Mouse (Mus musculus): ENCODE measurements at regions not wholly inside any gene's neighbourhood (a gene's known extent, or its start where the extent isn't known, plus 50 kb on each side); places are given as distances from the start of the nearest gene placed in this dataset.

DNA sequence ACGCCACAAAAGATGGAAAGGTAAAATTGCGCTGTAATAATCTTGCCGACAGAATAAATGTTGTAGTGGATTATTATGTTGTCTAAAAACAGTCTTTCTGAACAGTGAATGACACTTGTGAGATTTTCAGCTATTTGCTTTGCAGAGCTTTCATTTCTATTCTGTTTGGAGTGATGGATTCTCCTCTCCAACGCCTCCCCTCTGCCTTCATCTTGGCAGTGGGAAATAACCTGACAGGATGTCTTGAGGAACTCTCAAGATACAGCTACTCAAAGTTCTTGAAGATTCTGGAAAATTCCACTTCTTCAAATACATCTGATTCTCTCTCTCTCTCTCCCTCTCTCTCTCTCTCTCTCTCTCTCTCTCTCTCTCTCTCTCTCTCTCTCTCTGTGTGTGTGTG, 89.6 kb upstream of the Dlx2 start:
- DNase-seq (ENCODE audit: extremely low spot score in 1 of 2, low spot score in 1 of 2): no peak

DNA sequence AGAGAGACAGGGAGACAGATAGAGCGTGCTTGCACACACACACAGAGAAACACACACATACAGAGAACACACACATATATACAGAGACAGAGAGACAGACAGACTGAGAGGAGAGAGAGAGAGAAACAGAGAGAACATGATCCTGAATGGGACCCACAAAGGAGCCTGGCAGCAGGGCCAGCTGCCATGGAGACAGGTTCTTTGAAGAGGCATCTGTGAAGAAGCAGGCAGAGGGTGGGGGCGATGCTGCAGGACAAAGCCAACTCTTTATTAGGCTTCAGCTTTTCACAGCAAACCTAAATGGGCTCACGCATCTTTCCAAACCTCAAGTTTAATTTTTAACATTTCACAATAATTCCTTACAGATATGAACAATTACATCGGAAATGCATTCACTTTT, 90.0 kb upstream of the Dlx2 start:
- DNase-seq (ENCODE audit: extremely low spot score in 1 of 2, low spot score in 1 of 2): no peak

DNA sequence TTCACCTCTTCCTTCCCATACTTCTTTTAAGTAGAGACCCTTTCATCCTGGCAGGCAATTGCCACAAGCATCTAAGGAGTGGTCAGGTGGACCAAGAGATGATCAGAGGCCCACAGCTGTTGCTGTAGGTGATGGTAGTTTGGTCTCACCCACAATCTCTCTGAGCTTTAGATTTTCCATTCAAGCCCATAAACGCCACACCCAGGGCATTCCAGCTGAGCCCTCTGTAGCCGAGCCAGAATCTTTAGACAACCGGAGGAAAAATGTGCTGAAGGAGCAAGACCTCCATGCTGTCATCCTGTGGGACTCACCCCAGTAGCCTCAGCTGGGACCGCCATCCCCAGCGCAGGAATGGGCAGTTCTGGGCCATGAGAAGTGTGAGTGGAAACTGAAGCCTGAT, 93.7 kb upstream of the Dlx2 start:
- DNase-seq (ENCODE audit: extremely low spot score in 1 of 2, low spot score in 1 of 2): no peak

DNA sequence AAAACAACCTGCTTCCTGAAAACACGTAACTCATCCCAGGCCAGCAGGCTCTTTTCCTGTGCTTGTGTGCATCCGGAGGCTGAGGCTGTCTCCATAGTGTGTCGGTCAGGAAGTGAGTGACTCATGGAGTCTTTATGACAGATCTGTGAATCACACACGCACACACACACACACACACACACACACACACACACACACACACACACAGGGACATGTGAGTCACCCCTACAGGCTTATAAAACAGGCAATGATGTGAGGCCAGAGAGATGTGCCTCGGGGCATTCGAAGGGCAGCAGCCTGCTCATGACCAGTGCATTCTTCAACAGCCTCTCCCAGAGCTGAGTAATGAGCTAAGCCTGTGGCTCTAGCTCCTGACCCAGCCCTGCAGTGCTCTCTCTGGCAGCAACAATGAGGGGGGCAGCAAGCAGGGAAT, 97.5 kb upstream of the Dlx2 start:
- no peak for DNase-seq (ENCODE audit: extremely low spot score in 1 of 2, low spot score in 1 of 2)

DNA sequence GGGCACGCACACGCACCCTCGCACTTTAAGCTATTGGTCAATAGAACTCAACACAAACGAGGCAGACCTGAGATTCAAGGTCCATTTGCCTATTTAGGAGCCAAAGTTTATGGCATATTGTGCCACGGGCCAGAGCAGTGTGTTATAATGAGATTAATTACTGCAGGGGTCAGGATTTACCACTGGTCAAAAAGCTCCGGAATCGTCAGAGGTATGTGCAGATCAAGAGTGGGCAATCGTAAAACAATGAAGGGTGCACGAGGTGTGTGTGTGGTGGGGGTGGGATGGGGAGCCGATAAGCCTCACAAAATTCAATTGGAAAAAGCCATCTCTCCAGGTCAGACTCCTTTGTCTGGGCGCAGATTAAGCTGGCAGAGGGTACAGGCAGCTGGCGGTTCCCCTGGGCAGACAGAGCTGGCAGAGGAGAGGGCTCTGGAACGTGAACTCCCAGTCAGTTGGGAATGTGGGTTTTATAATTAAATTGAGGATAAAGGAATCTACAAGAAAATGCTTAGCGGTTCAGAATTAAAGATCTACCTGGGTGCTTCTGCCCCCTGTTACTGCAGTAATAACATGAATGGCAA, 97.4 kb upstream of the Itga6 start:
- no peak for DNase-seq (ENCODE audit: extremely low spot score in 1 of 2, low spot score in 1 of 2)

DNA sequence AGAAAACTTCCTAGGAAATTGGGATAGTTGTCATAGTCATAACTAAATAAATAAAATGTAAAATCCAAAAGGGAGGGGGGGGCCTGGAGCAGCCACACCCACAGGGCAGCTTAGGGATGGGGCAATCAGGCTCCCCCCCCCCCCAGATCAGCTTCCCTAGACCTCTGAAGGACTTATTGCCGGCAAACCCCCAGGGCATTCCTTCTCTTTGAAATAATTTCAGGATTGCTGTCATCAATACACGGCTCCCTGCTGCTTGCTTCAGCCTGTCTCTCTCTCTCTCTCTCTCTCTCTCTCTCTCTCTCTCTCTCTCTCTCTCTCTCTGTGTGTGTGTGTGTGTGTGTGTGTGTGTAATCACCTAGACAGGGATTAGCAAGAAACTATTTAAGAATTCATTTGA, 93.8 kb upstream of the Itga6 start:
- no peak for DNase-seq (ENCODE audit: extremely low spot score in 1 of 2, low spot score in 1 of 2)

DNA sequence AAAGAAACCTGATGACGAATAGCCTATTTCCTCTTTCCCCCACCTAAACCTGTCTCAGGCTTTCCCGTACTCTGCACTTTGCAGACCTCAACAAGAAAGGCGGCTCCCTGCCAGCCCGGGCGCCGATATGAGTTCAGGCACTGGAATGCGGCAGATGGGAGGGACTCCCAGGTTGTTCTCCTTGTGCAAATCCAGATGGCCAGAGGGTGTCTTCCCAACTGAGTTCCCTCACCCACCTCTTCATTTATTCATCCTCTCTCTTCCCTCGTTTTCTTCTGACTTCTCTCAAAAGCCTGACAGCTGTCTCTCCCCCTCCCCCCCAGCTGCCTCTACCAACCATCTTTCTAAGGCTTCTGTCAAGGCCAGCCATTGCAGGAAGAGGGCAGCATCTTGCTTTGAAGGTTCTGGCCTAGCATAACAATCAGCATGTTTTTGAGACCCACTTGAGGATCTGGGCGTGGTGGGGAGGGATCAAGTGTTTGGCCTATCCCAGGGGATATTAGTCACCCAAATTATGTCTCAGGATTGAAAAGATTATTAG, 93.1 kb upstream of the Itga6 start:
- peak; percentile 32 to 49 for DNase-seq (ENCODE audit: extremely low spot score in 1 of 2, low spot score in 1 of 2)

DNA sequence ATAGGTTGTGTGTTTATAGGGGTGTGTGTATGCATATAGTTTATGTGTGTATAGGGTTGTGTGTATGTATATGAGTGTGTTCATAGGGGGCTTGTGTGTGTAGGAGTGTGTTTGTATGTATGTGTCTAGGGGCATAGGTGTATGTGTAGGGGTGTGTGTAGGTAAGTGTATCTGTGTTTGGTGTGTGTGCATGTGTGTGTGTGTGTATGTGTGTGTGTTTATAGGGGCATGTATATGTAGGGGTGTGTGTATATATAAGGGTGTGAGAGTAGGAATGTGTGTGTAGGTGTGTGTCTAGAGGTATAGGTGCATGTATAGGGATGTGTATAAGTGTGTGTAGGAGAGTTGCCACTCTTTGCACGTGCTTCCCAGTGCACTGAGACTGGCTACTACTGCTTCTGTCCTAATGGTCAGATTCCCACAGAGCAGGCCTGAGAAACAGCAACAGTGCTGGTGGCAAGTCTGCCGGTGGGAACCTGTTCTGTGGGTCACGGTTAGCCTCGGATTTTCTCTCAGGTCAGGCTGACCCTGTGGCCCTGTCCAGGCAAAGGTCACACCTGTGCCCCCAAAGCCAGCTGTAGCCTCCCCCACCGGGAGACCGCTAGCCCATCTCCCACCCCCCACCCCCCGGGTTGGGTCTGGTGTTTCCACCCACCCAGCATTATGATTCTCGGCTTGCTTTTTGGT, 90.5 kb upstream of the Itga6 start:
- DNase-seq (ENCODE audit: extremely low spot score in 1 of 2, low spot score in 1 of 2): no peak

DNA sequence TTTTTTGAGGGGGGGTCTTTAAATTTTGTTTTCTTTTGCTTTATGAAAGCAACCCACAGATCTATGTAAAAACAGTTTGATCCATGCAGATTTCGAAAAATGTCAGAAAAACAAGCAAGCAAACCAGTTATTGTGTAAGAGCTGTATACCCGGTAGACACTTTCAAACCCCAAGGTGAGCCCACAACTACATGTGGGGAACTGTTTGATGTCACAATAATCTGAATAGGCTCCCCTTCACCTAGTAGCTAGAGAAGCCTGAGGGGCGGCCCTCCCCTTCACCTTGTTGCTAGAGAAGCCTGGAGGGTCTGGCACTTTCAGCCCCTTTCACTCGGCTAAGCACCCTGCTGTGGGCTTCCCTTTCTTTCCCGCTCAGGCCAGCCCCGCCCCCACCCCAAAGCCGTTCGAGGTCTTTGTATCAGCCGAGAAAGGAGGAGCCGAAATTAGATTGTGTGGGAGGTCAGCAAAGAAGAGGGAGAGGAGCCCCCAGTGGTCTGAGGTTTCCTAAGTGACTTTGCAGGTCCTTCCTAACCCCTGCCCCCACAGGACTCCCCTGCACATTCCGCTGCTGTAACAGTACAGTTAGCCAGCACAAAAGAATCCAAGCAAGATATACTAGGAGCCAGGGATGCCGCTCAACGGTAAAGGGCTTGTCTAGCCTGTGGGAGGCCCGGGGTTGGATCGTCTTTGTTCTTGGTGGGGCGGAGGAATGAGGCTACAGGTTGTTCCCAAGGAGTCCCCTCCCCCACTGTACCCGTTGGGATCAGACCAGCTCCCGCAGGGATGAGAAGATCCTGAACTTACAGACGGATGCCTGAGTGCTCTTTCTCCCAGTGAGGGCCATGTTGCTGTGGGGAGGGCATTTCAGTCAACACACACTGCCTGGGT, 89.7 kb upstream of the Itga6 start:
- peak in 1 of 2 experiments; percentile 13 for DNase-seq (ENCODE audit: extremely low spot score in 1 of 2, low spot score in 1 of 2)

DNA sequence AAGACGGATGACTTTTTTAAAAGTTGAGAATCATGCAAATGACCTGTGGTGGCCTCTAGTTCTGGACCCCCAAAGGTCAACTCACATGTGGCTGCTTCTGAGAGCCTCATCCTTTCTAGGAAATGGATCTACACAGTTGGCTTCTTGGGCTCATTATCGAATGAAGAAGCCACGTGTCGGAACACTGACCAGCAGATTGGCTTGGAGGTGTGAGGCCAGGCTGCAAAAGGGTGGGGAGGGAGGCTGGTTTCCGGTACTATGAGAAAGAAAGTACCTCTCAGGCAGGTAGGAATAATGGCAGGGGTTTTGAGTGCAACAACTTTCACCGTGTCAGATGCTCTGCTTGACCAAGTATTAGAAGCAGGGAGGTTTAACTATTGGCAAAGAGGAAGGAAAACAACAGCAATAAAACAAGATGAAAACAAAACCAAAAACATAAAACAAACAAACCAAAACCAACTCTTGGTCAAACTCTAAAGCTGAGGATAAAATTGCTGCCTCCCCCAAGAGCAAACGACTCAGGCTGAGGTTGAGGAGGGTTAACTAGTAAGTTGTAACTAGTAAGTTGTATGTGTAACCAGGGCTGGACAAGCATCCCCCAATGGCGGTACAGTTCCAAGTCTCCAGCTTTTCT, 88.7 kb upstream of the Itga6 start:
- DNase-seq (ENCODE audit: extremely low spot score in 1 of 2, low spot score in 1 of 2): no peak

DNA sequence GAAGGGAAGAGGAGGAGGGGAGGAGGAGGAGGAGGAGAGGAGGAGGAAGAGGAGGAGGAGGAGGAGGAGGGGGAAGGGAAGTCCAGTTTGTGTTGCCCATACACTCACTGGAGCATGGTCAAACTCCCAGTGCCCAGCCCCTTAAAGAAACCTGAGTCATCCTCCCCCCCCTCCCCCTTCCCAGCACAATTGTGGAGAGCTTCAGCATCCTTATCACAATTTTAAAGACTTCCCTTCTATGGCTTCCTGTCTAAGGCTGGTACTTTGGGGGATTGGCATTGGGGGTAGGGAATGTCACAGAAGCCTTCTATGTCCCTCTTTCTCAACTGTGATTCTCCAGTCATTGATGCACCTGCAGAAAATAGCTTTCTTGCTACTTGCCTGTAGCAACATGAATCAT, 84.0 kb upstream of the Itga6 start:
- no peak for DNase-seq (ENCODE audit: extremely low spot score in 1 of 2, low spot score in 1 of 2)

DNA sequence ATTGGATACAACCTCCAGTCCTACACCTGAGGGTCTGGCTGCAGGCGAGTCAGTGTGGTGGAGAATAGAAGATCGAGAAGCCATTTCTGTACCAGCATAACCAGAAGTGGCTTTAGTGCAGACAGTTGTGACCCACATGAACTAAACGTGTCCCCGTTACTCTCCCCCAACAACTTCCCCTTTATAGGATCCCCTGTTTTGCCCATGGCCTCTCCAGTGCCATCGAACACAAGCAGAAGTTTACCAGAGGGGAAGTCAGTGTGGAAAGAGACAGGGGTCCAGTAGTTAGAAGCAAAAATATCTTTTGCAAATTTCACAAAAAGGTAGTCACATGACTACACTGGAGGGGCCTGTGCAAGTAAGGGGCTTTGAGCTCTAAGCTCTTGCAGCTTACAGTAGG, 83.4 kb upstream of the Itga6 start:
- DNase-seq (ENCODE audit: extremely low spot score in 1 of 2, low spot score in 1 of 2): no peak

DNA sequence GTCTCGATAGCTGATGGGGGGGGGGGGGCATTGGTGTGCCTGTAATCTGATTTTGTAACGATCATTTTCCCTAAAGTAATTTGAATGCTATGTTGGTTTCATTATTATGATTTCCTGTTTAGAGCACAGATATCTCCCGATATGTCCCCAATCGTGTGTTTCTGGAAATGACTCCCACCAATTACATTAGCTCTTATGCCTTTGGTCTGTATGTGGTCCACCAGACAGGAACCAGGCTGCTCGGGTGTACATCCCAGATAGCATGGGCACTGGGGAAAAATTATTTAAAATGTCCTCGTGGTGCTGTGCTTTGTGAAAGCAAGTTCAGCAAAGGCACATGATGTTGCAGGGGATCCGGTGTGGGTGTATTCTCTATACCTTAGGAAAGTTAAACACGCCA, 82.0 kb upstream of the Itga6 start:
- no peak for DNase-seq (ENCODE audit: extremely low spot score in 1 of 2, low spot score in 1 of 2)

DNA sequence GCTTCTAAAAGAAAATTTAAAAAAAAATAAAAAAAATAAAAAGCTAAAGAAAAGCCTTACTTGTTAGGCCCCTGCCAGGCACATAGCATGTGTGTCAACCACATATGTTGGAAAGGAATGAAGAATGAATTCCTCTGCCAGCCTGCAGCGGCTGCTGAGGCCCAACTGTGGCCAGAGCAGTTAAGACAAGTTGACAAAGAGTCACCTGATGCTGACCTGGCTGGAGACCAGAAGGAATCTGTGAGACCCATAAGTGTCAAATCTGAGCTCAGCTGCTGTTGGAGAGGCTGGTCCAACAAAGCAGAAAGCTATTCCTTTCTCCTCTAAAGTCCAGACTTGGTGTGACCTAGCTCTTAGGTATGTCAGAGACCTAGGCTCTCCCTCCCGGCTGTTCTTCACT, 78.5 kb upstream of the Itga6 start:
- DNase-seq (ENCODE audit: extremely low spot score in 1 of 2, low spot score in 1 of 2): no peak

DNA sequence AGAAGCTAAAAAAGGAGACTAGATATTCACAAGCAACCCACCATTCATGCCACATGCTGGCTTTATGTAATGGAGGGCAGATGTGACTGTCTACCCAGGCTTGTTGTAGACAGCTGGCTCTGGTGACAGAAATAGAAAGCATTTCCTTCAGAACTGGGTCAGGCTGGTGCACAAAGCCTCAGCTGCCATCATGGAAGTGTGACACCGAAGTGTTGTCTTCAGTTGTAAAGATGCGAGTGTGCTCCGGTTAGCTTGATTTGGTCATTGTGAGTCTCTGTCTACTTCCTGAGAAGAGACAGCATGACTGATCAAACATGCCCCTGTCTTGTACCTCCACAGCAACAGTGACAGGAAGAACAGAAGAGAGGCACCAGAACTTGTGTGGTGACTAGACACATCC, 77.7 kb upstream of the Itga6 start:
- DNase-seq (ENCODE audit: extremely low spot score in 1 of 2, low spot score in 1 of 2): no peak

DNA sequence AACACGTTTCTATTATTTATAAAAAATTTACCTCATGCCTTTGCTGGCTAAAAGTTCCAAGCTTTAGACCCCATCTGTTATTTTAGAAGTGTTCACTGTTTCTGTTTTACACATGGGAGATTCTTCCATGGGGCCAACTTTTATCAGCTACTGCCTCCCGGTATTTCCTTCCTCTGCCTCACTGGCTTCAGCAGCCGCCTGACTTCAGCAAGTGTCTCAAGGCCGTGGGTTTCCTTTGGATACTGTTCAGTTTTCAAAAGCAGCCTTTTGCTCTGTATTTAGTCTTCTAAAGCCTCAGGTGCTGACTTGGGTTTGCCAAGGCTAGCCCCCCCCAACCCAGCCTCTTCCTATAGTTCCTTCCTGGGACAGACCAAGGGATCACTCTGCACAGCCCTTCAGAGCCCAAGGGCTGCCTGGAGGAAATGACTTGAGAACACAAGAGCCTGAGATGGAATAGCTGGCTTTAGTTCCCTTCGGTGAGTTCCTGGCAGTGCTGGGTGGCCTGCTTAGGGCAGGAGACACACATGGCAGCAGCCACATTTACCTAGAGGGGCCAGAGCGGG, 75.1 kb upstream of the Itga6 start:
- DNase-seq (ENCODE audit: extremely low spot score in 1 of 2, low spot score in 1 of 2): no peak

DNA sequence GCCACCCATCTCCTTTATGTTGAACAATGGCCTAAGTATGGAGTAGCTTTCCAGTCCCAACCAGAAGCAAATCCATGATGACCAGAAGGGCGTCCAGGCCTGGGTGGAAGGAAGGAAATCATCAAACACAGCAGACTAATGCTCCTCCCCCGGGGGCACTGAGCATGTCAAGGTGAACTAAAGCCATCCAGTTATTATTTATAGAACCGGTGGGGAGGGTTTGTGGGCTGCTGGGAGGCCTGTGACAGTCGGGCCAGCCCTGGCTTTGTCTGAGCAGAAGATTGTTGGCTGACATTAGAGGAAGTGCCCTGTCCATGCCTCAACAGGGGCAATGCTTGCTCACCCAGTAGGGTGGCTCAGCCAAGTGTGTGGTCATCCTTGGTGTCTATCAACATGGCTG, 74.5 kb upstream of the Itga6 start:
- no peak for DNase-seq (ENCODE audit: extremely low spot score in 1 of 2, low spot score in 1 of 2)

DNA sequence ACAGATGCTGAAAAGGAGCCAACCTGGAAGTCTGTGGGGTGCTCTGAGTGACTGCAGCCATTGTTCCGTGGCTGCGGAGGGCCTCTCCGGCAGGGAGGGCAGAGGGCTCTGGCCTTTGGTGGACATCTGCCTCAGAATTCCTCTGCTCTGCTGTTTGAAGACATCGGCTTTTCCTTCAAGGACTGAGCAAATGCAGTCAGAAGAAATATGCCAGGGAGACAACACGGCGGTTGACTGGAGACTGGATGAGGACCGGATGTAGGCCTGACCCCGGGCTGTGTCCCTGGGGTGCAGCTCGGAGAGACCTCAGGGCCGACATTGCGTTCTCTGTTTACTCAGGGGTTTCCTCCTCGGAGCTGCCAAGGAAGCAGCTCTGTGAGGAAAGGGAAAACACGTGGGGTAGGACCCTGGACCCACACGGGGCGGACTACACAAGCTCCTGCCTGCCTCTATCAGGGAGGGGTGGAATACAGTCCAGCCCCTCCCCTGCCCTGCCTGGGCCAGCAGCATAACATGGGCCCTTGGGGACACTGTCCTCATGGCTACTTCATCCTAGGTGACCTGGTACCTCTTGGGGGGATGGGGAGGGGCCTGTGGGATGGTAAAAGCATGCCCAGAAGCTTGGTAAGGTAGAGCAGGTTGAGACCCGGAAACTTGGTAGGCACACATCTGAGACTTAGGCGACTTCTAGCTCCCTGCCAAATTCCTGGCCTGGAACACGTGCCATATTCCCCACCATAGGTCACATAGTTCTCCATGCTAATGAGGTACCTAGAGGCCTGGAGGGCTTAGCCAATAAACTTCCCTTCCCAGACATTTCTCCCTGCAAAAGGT, 72.1 kb upstream of the Itga6 start:
- DNase-seq (ENCODE audit: extremely low spot score in 1 of 2, low spot score in 1 of 2): no peak

DNA sequence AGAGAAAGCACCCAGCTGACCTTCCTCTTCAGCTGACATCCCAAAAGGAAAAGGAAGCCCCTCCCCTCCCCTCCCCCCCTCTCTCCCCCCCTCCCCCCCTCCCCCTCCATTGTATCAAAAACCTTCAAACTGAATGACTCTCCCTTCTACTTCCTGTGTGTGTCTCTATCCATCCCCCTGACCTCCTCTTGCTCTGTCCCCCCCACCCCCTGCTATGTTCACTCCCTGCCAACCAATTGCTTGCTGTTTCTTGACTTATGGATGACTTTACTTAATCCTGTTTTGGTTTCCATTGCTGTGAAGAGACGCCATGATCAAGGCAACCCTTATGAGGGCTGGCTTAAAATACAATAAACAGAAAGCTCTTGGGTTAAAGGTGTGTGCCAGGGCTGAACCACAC, 64.7 kb upstream of the Itga6 start:
- no peak for DNase-seq (ENCODE audit: extremely low spot score in 1 of 2, low spot score in 1 of 2)

DNA sequence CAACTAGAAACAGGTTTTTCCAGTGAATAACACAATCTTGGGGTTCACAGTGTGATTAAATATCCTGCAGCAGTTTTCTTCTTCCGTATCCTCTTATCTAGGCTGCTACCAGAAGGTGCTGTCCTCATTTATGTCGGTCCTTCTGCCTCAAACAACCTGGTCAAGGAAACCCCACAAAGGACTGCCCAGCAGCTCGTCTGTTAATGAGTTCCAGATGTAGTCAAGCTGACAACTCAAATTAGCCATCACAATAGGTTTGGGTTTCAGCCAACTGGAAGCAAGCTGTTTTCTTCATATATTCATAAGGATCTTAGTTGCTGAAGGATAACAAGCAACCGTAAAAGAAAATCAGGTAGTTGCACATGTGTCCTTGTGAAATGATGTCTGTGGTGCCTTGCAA, 64.3 kb upstream of the Itga6 start:
- DNase-seq (ENCODE audit: extremely low spot score in 1 of 2, low spot score in 1 of 2): no peak
